Mouse (Mus musculus) urinary bladder, adult 2 months (tissue): ENCODE results near the gene N4bp2. TPM values are rescaled to one million over a fixed set of nuclear protein-coding genes. Genes with fewer than 3 reads are reported as not detected.

Experiments used
- DNase-seq: peaks from one replicate; pipeline ENCODE4 v3.0.0; 2022; ENCODE audit warnings: low spot score
- polyA plus RNA-seq: library from polyadenylated mRNA; depleted of rRNA; stranded (reverse); fragments of >200 nt; gene quantifications from 2 replicates; pipeline ENCODE4 v1.2.3, GENCODE M21; 2012

Gene N4bp2
- polyA plus RNA-seq, 1 experiment: 7.9 TPM

GRCm38 (mm10) chr5:65827102-65827501, 63.8 kb downstream of the N4bp2 start:
- DNase-seq: no peak

GRCm38 (mm10) chr5:65828261-65828660, 64.9 kb downstream of the N4bp2 start:
- no peak for DNase-seq

DNA sequence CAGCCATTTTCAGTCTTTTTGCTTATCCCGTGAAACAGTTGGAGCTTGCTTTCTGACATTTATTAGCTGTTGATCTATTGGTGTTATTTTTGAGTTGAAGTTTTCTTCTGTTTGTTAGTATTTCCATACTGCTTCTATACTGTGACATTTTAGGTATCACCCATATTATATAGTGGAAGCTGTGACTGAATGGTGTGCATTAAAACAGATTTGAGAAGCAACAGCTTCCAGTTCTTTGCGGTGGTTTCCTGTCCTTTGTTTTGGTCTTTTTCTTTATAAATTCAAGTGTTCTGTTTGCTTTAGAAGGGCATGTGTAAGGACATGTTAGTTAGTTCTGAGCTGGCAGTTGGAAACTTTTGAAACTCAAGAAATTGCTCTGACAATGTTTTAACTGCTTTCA, 65.7 kb downstream of the N4bp2 start:
- no peak for DNase-seq

DNA sequence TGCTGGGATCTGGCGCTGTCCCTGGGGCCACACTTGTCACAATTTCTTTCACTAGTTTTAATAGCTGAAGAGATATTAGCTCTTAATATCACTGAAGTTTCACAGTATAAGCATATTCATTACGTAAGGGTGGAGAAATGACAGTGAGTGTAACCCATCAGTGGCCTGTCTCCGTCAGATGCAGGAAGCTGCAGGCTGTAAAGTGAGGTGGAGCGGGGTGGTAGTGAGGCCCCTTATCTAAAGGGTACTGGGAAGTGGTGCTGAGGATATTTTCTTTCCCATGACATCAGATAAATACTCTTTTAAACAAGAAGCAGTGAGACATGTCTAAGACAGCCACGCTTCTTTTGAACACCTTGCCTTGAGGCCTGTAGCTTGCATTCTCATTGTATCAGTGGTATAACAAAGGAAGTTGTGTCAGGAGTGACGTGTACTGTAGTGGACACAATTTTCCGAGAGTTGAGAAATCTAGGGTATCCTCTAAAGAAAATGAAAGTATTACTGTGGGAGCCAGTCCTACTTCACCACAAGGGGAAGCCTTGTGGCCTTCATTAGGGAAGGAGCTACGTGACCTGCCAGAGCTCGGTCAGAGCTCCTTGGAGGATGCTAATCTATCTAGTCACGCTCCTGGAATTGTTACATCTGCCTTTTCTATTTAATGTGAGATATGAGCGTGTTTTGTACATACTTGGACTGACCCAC, 68.7 kb downstream of the N4bp2 start:
- no peak for DNase-seq

GRCm38 (mm10) chr5:65833092-65833491, 69.8 kb downstream of the N4bp2 start:
- no peak for DNase-seq

- no peak for DNase-seq
Measured at GRCm38 (mm10) chr5:65833766-65834498, 70.6 kb downstream of the N4bp2 start.

GRCm38 (mm10) chr5:65838053-65838452, 74.7 kb downstream of the N4bp2 start:
- no peak for DNase-seq

- no peak for DNase-seq
Measured at GRCm38 (mm10) chr5:65842947-65843346, 79.6 kb downstream of the N4bp2 start.

GRCm38 (mm10) chr5:65846534-65846933, 83.2 kb downstream of the N4bp2 start:
- no peak for DNase-seq

DNA sequence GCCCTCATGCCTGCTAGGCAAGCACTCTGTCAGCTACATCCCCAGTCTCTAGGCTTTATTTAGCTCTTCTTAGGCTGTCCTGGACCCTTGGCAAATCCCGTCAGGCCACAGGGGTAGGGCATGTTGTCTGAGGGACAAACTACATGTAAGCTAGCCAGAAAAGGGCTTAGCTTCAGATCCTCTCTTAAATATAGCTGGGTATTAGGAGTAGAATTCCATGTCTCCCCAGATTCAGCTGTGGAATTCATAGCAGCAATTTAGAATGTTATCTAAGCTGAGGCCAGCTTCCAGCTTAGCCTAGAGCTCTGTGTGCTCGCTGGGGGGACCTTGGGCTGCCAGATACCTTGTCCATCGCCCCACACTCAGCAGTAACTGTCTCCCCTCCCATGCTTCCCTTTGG, 83.6 kb downstream of the N4bp2 start:
- no peak for DNase-seq

DNA sequence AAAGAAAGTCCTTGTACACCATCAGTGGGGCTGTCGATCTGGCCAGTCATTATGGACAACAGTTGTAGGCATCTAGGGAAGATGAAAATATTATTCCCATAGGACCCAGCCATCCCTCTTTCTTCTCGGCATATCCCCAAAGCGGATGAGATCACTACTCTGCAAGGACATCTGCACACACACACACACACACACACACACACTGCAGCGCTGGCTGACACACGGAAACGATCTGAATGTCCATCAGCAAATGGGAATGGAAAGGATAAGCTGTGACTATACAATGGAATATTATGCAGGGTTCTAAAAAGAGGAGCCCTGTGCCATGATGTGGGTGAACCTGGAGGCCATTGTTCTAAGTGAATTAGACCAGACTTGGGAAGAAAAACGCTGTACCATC, 84.3 kb downstream of the N4bp2 start:
- no peak for DNase-seq

GRCm38 (mm10) chr5:65850765-65851164, 87.4 kb downstream of the N4bp2 start:
- DNase-seq: no peak

DNA sequence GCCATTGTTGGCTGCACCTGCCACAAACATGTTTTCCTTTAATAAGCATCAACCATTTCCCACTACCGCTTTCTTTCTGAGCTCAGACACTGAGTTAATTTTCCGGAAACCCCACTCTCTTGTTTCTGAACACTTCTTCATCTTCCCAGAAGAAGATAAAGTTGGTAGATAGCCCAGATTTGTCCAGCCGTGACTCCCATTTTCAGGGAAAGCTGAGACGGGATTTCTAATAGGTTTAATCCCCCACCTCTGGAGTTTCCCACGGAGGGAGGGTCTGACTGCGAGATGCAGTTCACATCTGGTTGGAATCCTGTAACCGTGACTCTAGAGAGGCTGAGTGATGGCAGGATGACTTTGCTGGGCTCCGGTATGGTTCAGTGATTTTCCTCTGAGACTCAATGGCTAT, 91.5 kb downstream of the N4bp2 start:
- no peak for DNase-seq

- DNase-seq: no peak
Measured at GRCm38 (mm10) chr5:65855571-65855970, 92.2 kb downstream of the N4bp2 start.

- no peak for DNase-seq
Measured at GRCm38 (mm10) chr5:65856591-65857411, 93.5 kb downstream of the N4bp2 start.

DNA sequence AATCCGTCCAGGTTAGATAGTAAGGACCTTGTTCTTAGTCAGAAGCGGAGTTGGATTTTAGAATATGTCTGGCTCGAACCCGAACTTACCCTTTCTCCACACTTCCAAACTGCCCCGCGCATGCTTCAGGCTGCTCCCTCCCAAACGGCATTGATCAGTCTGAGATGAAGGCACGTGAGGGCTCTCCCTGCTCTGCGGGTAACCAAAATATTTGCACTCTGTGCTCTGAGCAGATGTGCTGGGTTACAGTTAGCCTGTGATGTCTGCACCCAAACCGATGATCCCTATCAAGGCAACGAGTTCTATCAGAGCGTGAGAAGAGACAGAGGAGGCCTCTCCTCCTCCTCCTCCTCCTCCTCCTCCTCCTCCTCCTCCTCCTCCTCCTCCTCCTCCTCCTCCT, 94.6 kb downstream of the N4bp2 start:
- no peak for DNase-seq

- no peak for DNase-seq
Measured at GRCm38 (mm10) chr5:65858355-65858754, 95.0 kb downstream of the N4bp2 start.

- no peak for DNase-seq
Measured at GRCm38 (mm10) chr5:65858898-65859297, 95.6 kb downstream of the N4bp2 start.

GRCm38 (mm10) chr5:65859396-65859795, 96.1 kb downstream of the N4bp2 start:
- no peak for DNase-seq

- DNase-seq: no peak
Measured at GRCm38 (mm10) chr5:65860281-65861000, 97.1 kb downstream of the N4bp2 start.

DNA sequence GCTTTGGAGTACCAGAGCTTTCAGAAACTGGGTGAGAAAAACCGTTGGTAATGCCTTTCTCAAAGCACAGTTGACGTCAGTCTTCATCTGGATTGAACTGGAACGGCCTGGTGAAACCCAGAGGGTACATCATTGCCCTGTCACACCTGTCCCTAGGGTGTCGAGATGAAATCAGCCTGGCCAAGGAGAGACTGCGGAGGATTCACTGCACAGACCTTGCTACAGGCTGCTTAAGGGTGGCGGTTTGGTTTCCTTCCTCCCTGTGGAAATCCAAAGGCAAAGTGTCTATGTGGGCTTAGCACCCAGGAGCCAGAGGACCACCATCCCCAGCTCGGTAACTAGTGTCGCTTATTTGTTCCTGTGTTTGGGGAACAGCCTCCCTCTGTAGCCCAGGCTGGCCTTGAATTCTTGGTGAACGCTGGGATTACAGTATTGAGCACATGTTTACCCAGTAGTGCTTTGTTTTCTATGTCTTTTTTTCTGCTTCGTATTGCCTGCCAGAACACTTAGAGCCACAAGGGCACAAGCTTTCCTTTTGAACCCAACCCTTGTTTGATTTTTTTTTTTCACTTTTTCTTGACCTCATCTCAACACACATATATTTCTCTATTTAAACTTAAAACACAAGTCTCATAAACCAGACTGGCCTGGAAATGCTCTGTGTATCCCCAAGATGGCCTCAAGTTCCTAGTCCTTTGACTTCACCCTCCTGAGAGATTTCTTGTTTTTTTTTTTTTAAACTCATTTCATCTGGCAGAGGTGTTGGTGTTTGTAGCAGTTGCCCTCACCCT, 98.0 kb downstream of the N4bp2 start, which contains the start of gene Rhoh:
Gene Rhoh (plus strand): TSS at position 60 of the 791 bp plus-strand sequence.
- DNase-seq: no peak
